Mouse (Mus musculus) intestine, embryonic 16.5 days (tissue): Measurements from ENCODE around the gene Abca6. TPM values are rescaled to one million over a fixed set of nuclear protein-coding genes. Genes with fewer than 3 reads are reported as not detected.

Source experiments
- ATAC-seq: fragments of 200-750 bp; cut with Nextera tagmentation; 2 replicates; pipeline ENCODE4 v1.8.0; 2017; ENCODE audit warnings: moderate TSS enrichment, moderate library complexity
- H3K27ac ChIP-seq: fragments of 300-500 bp; sonication (generic); 2 replicates; pipeline ENCODE4 v1.5.1; 2014; ENCODE audit warnings: mild to moderate bottlenecking, low read length
- H3K27me3 ChIP-seq: fragments of 300-500 bp; sonication (generic); replicated peaks from 2 replicates; pipeline ENCODE4 v1.6.1; 2014; ENCODE audit warnings: low read length, control low read depth, mixed read lengths; ENCODE audit not compliant: control insufficient read depth, insufficient read depth
- H3K36me3 ChIP-seq: fragments of 300-500 bp; sonication (generic); 2 replicates; pipeline ENCODE4 v1.6.1; 2014; ENCODE audit warnings: low read length, control low read depth; ENCODE audit not compliant: control insufficient read depth, insufficient read depth
- H3K4me1 ChIP-seq: fragments of 300-500 bp; sonication (generic); 2 replicates; pipeline ENCODE4 v1.6.1; 2014; ENCODE audit warnings: low read length, control low read depth, mixed read lengths; ENCODE audit not compliant: control insufficient read depth, insufficient read depth
- H3K4me2 ChIP-seq: fragments of 300-500 bp; sonication (generic); 2 replicates; pipeline ENCODE4 v1.6.1; 2014; ENCODE audit warnings: low read depth, low read length, control low read depth
- H3K4me3 ChIP-seq: fragments of 300-500 bp; sonication (generic); 2 replicates; pipeline ENCODE4 v1.5.1; 2014; ENCODE audit warnings: mild to moderate bottlenecking, low read length
- H3K9ac ChIP-seq: fragments of 300-500 bp; sonication (generic); 2 replicates; pipeline ENCODE4 v1.6.1; 2014; ENCODE audit warnings: low read depth, low read length
- H3K9me3 ChIP-seq: fragments of 300-500 bp; sonication (generic); 2 replicates; pipeline ENCODE4 v1.6.1; 2016; ENCODE audit warnings: low read length, control low read depth; ENCODE audit not compliant: control insufficient read depth
- WGBS: fragments of 180-500 bp; shearing (Covaris S2); extraction: QIAGEN DNeasy Blood & Tissue Kit; methylation state at CpG from one replicate; pipeline ENCODE4 v1.1.7; 2014; 5-methylcytosine and 5-hydroxymethylcytosine counted together
- polyA plus RNA-seq: library from polyadenylated mRNA; unstranded; fragments of >200 nt; fragmentation: Nextera tagmentation; extraction: Ambion mirVana; gene quantifications from 2 replicates; pipeline ENCODE4 v1.2.1, GENCODE M21; 2015

Abca6 gene
- polyA plus RNA-seq, 1 experiment from 2014 or later: 0.56 TPM

DNA sequence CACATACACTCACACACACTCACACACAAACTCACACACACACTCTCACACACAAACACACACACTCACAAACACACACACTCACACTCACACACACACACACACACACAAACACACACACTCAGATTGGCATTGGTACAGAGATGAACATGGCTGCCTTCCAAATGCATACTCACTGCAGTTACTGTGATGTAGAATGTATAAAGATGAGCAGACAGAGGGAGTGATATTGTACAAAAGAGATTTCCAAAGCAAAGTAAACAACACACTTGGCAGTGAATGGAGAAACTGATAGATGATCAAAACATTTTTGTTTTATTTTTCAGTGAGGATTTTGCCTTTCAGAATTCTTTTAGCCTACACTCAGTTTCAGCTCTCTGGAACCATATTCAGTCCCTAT lies 34.5 kb downstream of the Abca6 start:
- no peak overlapping the region for H3K9ac ChIP-seq
- no peaks in the 10 kb centered on the region for H3K4me1 ChIP-seq
- H3K27ac ChIP-seq: no peak overlapping the region
- no peaks in the 10 kb centered on the region for H3K36me3 ChIP-seq
- H3K4me2 ChIP-seq: no peak overlapping the region
- H3K27me3 ChIP-seq: no peaks in the 10 kb centered on the region
- no peak for ATAC-seq
- no peaks in the 10 kb centered on the region for H3K9me3 ChIP-seq
- H3K4me3 ChIP-seq: no peak overlapping the region

DNA sequence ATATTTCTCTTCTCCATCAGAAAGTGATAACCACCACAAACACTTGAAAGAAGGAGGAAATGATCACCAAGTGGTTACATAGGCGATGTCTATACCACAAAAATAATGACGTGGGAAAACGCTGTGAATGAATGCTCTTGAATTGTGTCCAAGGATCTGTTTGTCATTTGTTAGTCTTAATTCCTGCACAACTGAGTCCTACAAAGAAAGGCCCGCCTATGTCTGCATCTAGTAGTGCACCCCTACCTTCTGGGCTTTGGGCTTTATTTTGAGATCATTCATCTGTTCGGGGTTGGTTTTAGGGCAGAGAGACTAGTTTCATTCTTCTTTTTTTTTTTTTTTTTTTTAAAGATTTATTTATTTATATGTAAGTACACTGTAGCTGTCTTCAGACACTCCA lies 47.6 kb downstream of the Abca6 start:
- Histone ChIP-seq H3K9me3 (no peaks in the 10 kb centered on the region), H3K4me1 (no peaks in the 10 kb centered on the region), H3K27me3 (no peaks in the 10 kb centered on the region), H3K9ac (no peak overlapping the region), H3K4me2 (no peak overlapping the region), H3K27ac (no peak overlapping the region), H3K36me3 (no peaks in the 10 kb centered on the region), H3K4me3 (no peak overlapping the region)
- ATAC-seq: no peak
- WGBS: 79% methylated on average over 5 of the region's 5 CpGs

DNA sequence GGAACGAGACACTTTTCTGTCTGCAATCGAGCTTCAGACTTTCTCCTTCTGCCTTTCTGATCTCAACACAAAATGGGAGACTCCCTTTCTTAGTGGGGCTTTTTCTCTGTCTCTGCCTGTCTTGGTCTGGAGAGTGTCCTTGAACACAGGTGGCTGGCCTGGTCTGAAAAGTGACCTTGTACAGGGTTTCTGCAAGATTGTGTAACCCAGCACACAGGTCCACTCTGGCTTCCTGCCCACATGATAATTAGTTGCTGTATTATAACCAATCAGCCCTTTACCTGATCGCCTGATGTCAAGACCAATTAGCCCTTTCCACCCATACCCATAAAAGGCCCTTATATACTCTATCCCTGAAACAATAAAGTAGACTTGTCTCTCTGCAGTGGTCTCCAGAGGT lies 52.7 kb downstream of the Abca6 start:
- Histone ChIP-seq H3K4me2 (no peak overlapping the region), H3K4me1 (no peaks in the 10 kb centered on the region), H3K27me3 (no peaks in the 10 kb centered on the region), H3K9ac (no peak overlapping the region), H3K27ac (no peak overlapping the region), H3K4me3 (no peak overlapping the region), H3K9me3 (no peaks in the 10 kb centered on the region), H3K36me3 (no peaks in the 10 kb centered on the region)
- 81% methylated on average over 3 of the region's 3 CpGs for WGBS
- ATAC-seq: no peak

DNA sequence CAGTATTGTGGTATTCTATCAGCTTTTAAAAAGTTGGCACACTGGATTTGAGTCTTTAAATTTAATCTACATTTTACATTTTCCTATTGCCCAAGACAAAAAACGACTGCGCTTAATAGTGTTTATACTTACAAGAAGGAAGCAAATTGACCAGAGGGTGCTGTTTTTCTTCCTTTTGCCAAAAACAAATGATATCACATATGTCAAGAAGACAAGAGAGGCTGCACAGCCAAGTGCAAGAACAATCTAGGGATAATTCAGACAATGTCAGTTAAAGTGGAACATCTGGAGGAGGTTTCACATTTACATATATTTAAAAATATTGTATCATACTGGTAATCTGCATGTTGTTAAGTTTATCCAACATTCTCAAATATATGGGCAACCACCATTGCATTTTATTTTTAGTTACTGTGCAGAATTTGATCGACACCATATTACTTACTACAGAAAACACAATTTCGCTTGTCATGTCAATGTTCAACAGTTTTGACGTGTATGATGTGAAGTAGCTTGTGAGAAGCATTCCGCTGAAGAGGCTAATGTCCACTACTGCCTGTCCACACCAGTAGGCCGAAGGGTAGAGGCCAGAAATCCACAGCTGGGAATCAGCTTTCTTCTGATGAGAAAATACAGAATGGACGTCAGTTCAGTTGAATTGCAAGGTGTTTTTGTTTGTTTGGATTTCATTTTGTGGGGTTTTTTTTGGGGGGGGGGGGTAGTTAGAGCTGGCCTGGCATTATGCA lies 54.8 kb downstream of the Abca6 start:
- Histone ChIP-seq H3K4me1 (no peaks in the 10 kb centered on the region), H3K4me3 (no peak overlapping the region), H3K9me3 (no peaks in the 10 kb centered on the region), H3K36me3 (no peaks in the 10 kb centered on the region), H3K27me3 (no peaks in the 10 kb centered on the region), H3K9ac (no peak overlapping the region), H3K4me2 (no peak overlapping the region), H3K27ac (no peak overlapping the region)
- WGBS: 79% methylated on average over 8 of the region's 8 CpGs
- ATAC-seq: no peak

DNA sequence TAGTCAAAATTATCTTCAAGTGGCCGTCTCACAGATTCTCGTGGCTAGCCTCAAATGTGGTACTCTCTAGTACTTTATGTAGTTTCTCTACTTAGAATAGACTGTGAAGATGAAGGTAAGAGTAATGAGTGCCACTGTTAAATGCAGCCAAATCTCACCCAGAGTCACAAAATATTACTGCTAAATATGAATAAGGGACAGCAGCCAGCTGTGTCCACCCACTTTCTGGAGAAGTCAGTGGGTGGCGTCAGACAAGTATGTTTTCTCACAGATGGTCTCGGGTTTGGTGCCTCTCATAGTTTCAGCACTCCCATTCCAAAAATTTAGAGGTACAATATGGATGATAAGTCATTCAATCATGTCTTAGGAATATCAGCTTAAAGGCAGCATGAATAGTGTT lies 56.3 kb downstream of the Abca6 start:
- Histone ChIP-seq H3K4me2 (no peak overlapping the region), H3K27ac (no peak overlapping the region), H3K36me3 (no peaks in the 10 kb centered on the region), H3K9ac (no peak overlapping the region), H3K27me3 (no peaks in the 10 kb centered on the region), H3K4me3 (no peak overlapping the region), H3K9me3 (no peaks in the 10 kb centered on the region), H3K4me1 (no peaks in the 10 kb centered on the region)
- ATAC-seq: no peak
- 89% methylated on average over 4 of the region's 4 CpGs for WGBS

DNA sequence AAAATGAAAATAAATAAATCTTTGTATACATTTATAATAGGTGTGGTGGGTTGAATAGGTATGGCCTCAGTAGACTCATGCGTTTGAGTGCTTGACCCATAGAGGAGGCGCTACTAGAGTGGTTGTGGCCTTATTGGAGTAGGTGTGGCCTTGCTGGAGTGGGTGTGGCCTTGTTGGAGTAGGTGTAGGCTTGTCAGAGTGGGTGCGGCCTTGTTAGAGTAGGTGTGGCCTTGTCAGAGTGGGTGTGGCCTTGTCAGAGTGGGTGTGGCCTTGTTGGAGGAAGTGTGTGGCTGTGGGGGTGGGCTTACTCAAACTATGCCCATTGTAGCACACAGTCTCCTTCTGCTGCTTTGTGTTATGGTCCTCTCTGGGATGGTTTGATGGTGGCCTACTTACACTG lies 80.4 kb downstream of the Abca6 start:
- Histone ChIP-seq H3K27me3 (no peaks in the 10 kb centered on the region), H3K4me1 (peaks cover 4% of the 10 kb centered on the region; the same call in 1 of the 2 replicates), H3K9ac (no peak overlapping the region), H3K27ac (no peak overlapping the region), H3K4me2 (no peak overlapping the region), H3K4me3 (no peak overlapping the region), H3K9me3 (no peaks in the 10 kb centered on the region), H3K36me3 (no peaks in the 10 kb centered on the region)
- no peak for ATAC-seq
- 94% methylated on average over 3 of the region's 3 CpGs for WGBS

DNA sequence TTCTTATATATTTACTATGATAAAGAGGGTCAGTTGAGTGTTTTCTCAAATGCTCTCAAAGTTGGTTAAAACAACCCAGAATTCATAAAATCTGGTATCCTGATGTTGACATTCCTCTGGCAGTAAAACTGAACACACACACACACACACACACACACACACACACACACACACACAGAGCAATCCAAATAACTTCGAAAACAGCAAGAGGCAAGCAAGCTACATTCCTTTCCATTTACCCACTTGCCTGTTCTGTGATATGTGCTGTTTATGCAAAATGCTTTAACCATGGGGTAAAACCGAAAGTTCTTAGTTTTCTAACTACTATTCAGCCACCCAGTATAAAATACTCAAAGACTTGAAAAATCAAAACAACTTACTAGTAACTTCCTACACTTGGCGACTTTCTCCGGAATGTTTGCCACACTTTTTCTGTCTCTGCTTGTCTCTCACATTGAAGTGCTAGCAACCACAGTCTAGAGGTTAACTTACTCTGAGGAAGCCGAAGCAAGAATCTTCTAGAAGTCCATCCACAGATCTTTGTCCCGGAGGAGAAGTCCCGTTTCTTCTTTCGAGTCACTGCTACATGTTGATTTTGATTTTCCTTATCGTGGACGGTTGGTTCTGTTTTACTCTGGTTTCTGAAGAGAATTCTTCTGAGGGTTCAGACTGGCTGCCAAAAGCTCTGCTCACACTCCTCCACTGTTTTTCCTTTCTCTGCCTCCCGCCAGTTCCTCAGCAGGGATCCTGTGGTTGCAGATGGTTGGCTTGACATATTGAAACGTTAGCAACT lies 83.9 kb downstream of the Abca6 start, which contains the start of gene Abca9:
TSS of gene Abca9 (minus strand) at position 738 of the 793 bp plus-strand sequence.
- Histone ChIP-seq H3K4me1 (peaks cover 4% of the 10 kb centered on the region), H3K27me3 (no peaks in the 10 kb centered on the region), H3K27ac (peak within 1 kb of the TSS; percentile 69), H3K9ac (no peak within 1 kb of the TSS), H3K36me3 (no peaks in the 10 kb centered on the region), H3K4me2 (peak within 1 kb of the TSS; percentile 16; the same call in 1 of the 2 replicates), H3K4me3 (no peak within 1 kb of the TSS; the same call in 1 of the 2 replicates), H3K9me3 (no peaks in the 10 kb centered on the region)
- no peak for ATAC-seq
- 34% methylated on average over 12 of the region's 12 CpGs for WGBS

DNA sequence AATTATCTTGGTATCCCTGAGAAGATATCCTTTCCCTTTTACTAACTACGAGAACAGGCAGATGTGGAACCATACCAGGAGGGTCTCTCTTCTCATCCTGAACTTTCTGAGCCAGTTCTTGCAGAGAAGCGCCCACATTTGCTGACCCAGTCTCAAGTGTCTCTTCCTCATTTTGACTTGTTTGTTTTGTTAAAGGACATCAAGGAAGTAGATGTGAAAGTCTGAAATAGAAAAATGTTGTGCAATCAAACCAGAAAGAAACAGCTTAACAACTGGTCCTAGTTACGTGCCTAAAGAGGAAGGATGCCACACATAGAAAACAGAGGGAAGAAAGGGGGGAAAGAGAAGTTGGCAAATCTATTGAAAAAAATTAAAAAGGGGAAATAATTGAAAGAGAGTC lies 85.8 kb downstream of the Abca6 start:
- ATAC-seq: peak; percentile 40; the same call in 1 of the 2 replicates
- Histone ChIP-seq H3K9ac (no peak overlapping the region), H3K4me3 (no peak overlapping the region), H3K27ac (no peak overlapping the region), H3K27me3 (no peaks in the 10 kb centered on the region), H3K4me2 (no peak overlapping the region), H3K9me3 (no peaks in the 10 kb centered on the region), H3K36me3 (no peaks in the 10 kb centered on the region), H3K4me1 (peaks cover 4% of the 10 kb centered on the region)
- WGBS: 41% methylated on average over 3 of the region's 3 CpGs

DNA sequence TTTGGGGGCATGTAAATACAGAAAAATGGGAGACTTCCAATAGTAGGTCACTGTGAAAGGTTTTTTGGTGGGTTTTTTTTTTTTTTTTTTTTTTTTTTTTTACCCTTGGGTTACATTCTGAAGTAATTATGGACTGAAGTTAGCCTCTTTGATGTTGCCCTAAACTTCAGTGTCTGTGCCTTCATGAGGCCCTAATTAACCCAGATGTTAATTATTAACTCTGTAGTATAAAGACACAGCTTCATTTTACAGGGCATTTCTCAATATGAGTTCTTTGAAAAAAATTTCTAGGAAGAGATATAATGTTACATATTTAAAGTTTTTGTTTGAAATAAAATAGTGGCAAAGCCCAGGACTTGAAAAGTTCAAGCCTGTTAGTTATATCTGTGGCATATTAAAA lies 86.2 kb downstream of the Abca6 start:
- peak; percentile 77 for ATAC-seq
- H3K27ac ChIP-seq: no peak overlapping the region
- H3K4me3 ChIP-seq: no peak overlapping the region
- no peaks in the 10 kb centered on the region for H3K9me3 ChIP-seq
- peaks cover 4% of the 10 kb centered on the region for H3K4me1 ChIP-seq
- H3K9ac ChIP-seq: no peak overlapping the region
- no peaks in the 10 kb centered on the region for H3K36me3 ChIP-seq
- H3K4me2 ChIP-seq: no peak overlapping the region
- H3K27me3 ChIP-seq: no peaks in the 10 kb centered on the region
